Mouse (Mus musculus) megakaryocyte progenitor cell, adult 5-6 weeks (primary cell): Measurements from ENCODE around the gene Sys1. TPM values are rescaled to one million over a fixed set of nuclear protein-coding genes. Genes with fewer than 3 reads are reported as not detected.

Experiments
- ATAC-seq: replicated peaks from 2 replicates; pipeline ENCODE4 v1.8.0; 2016; ENCODE audit warnings: mild to moderate bottlenecking, moderate TSS enrichment, inconsistent platforms; ENCODE audit not compliant: poor library complexity
- total RNA-seq, 2 experiments: library from RNA; stranded (forward) in 1 of 2; stranded (reverse) in 1 of 2; fragments of 157-497, 149-512 nt in 1 of 2; fragments of 200-1000 nt in 1 of 2; gene quantifications; 2 replicates each; pipeline versions ENCODE4 v1.2.3 to v1.2.4; 2015 to 2017

The Sys1 gene
- total RNA-seq, 2 experiments from 2014 or later: 20.0 to 39.1 TPM

GRCm38 (mm10) chr2:164521841-164522240 is 65.1 kb downstream of the Sys1 start:
- peak; percentile 78 for ATAC-seq

GRCm38 (mm10) chr2:164522280-164522679 is 65.5 kb downstream of the Sys1 start:
- ATAC-seq: peak; percentile 44

DNA sequence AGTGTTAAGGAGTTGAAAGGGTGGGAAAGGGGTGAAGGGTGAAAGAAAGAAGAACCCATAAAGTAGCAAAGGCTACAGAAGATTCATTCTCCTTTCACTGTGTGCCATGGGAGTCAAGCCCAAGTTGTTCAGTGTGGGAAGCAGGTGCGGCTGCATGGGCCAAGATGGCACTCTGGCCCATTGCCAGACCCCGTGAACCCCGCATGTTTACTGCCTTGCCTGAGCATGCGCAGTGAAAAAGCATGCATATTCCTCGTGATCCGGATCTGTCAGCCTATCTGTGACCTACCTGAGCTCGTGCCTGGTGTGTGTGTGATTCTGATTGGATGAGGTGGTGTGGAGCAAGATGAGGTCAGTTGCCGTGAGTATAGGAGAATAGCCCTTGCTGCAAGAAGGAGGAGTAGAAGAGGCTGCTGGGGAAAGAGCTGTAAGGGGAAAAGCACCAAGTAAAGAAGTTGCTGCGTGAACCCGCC is 66.6 kb downstream of the Sys1 start:
- no peak for ATAC-seq

- peak; percentile 29; the same call in 1 of the 2 replicates for ATAC-seq
Measured at GRCm38 (mm10) chr2:164528557-164528956, 71.8 kb downstream of the Sys1 start.

Other genes with a start within 250 kb of the Sys1 start
- not detected in 2 replicates for gene Wfdc15b, start 235.3 kb upstream of the Sys1 start, total RNA-seq (2015)
- not detected in 2 replicates for gene Wfdc15b, start 235.3 kb upstream of the Sys1 start, total RNA-seq (2017)
- not detected in 2 replicates for gene Svs2, start 218.5 kb upstream of the Sys1 start, total RNA-seq (2015)
- not detected in 2 replicates for gene Svs2, start 218.5 kb upstream of the Sys1 start, total RNA-seq (2017)
- gene Svs3b, start 200.3 kb upstream of the Sys1 start, total RNA-seq (2015): not detected in 2 replicates
- gene Svs3b, start 200.3 kb upstream of the Sys1 start, total RNA-seq (2017): not detected in 2 replicates
- not detected in 2 replicates for gene Svs4, start 178.5 kb upstream of the Sys1 start, total RNA-seq (2015)
- gene Svs4, start 178.5 kb upstream of the Sys1 start, total RNA-seq (2017): not detected in 2 replicates
- gene Svs3a, start 167.7 kb upstream of the Sys1 start, total RNA-seq (2015): not detected in 2 replicates
- not detected in 2 replicates for gene Svs3a, start 167.7 kb upstream of the Sys1 start, total RNA-seq (2017)
- gene Svs6, start 140.2 kb upstream of the Sys1 start, total RNA-seq (2015): not detected in 2 replicates
- gene Svs6, start 140.2 kb upstream of the Sys1 start, total RNA-seq (2017): not detected in 2 replicates
- gene Svs5, start 124.2 kb upstream of the Sys1 start, total RNA-seq (2015): not detected in 2 replicates
- gene Svs5, start 124.2 kb upstream of the Sys1 start, total RNA-seq (2017): not detected in 2 replicates
- gene Slpi, start 67.9 kb upstream of the Sys1 start, total RNA-seq (2015): 244 and 316 TPM in 2 replicates
- 39.7 and 71.6 TPM in 2 replicates for gene Slpi, start 67.9 kb upstream of the Sys1 start, total RNA-seq (2017)
- not detected in 2 replicates for gene Rbpjl, start 53.8 kb upstream of the Sys1 start, total RNA-seq (2015)
- not detected in 2 replicates for gene Rbpjl, start 53.8 kb upstream of the Sys1 start, total RNA-seq (2017)
- gene Matn4, start 51.8 kb upstream of the Sys1 start, total RNA-seq (2015): not detected in 2 replicates
- gene Matn4, start 51.8 kb upstream of the Sys1 start, total RNA-seq (2017): not detected in 2 replicates
- not detected in 2 replicates for gene Sdc4, start 13.1 kb upstream of the Sys1 start, total RNA-seq (2015)
- gene Sdc4, start 13.1 kb upstream of the Sys1 start, total RNA-seq (2017): 0.41 TPM in 1 of 2 replicates, not detected in the other
- gene Gm20458, start 4.0 kb downstream of the Sys1 start, total RNA-seq (2015): not detected in 2 replicates
- not detected in 2 replicates for gene Gm20458, start 4.0 kb downstream of the Sys1 start, total RNA-seq (2017)
- not detected in 2 replicates for gene Trp53tg5, start 16.8 kb downstream of the Sys1 start, total RNA-seq (2015)
- not detected in 2 replicates for gene Trp53tg5, start 16.8 kb downstream of the Sys1 start, total RNA-seq (2017)
- 1.1 and 2.7 TPM in 2 replicates for gene Dbndd2, start 29.1 kb downstream of the Sys1 start, total RNA-seq (2015)
- gene Dbndd2, start 29.1 kb downstream of the Sys1 start, total RNA-seq (2017): 0.04 and 0.47 TPM in 2 replicates
- gene Pigt, start 40.6 kb downstream of the Sys1 start, total RNA-seq (2015): 75.1 and 80.0 TPM in 2 replicates
- 34.3 and 42.0 TPM in 2 replicates for gene Pigt, start 40.6 kb downstream of the Sys1 start, total RNA-seq (2017)
- gene Wfdc2, start 105.4 kb downstream of the Sys1 start, total RNA-seq (2015): not detected in 2 replicates
- gene Wfdc2, start 105.4 kb downstream of the Sys1 start, total RNA-seq (2017): 1.8 TPM in 1 of 2 replicates, not detected in the other
- not detected in 2 replicates for gene Spint3, start 116.5 kb downstream of the Sys1 start, total RNA-seq (2015)
- not detected in 2 replicates for gene Spint3, start 116.5 kb downstream of the Sys1 start, total RNA-seq (2017)
- gene Wfdc6a, start 128.5 kb downstream of the Sys1 start, total RNA-seq (2015): not detected in 2 replicates
- gene Wfdc6a, start 128.5 kb downstream of the Sys1 start, total RNA-seq (2017): not detected in 2 replicates
- not detected in 2 replicates for gene Eppin, start 136.6 kb downstream of the Sys1 start, total RNA-seq (2015)
- not detected in 2 replicates for gene Eppin, start 136.6 kb downstream of the Sys1 start, total RNA-seq (2017)
- gene Wfdc6b, start 156.6 kb downstream of the Sys1 start, total RNA-seq (2015): not detected in 2 replicates
- gene Wfdc6b, start 156.6 kb downstream of the Sys1 start, total RNA-seq (2017): not detected in 2 replicates
- not detected in 2 replicates for gene Wfdc8, start 156.7 kb downstream of the Sys1 start, total RNA-seq (2015)
- not detected in 2 replicates for gene Wfdc8, start 156.7 kb downstream of the Sys1 start, total RNA-seq (2017)
- 0.56 TPM in 1 of 2 replicates, not detected in the other for gene Wfdc16, start 181.8 kb downstream of the Sys1 start, total RNA-seq (2015)
- 0.08 TPM in 1 of 2 replicates, not detected in the other for gene Wfdc16, start 181.8 kb downstream of the Sys1 start, total RNA-seq (2017)
- not detected in 2 replicates for gene Wfdc10, start 199.1 kb downstream of the Sys1 start, total RNA-seq (2015)
- not detected in 2 replicates for gene Wfdc10, start 199.1 kb downstream of the Sys1 start, total RNA-seq (2017)
- not detected in 2 replicates for gene Wfdc9, start 199.6 kb downstream of the Sys1 start, total RNA-seq (2015)
- gene Wfdc9, start 199.6 kb downstream of the Sys1 start, total RNA-seq (2017): not detected in 2 replicates
- gene Wfdc11, start 217.1 kb downstream of the Sys1 start, total RNA-seq (2015): not detected in 2 replicates
- gene Wfdc11, start 217.1 kb downstream of the Sys1 start, total RNA-seq (2017): not detected in 2 replicates
- gene Wfdc13, start 228.1 kb downstream of the Sys1 start, total RNA-seq (2015): not detected in 2 replicates
- gene Wfdc13, start 228.1 kb downstream of the Sys1 start, total RNA-seq (2017): not detected in 2 replicates
- not detected in 2 replicates for gene Spint4, start 241.5 kb downstream of the Sys1 start, total RNA-seq (2015)
- not detected in 2 replicates for gene Spint4, start 241.5 kb downstream of the Sys1 start, total RNA-seq (2017)